Mouse (Mus musculus) C2C12 (cell line): ENCODE data around the gene Spem2.

Experiments used
- CEBPB ChIP-seq: IDR thresholded peaks from one replicate; pipeline ENCODE4 v1.6.1; 2011; ENCODE audit warnings: low read depth, mild to moderate bottlenecking, control low read depth, moderate library complexity
- CTCF ChIP-seq: IDR thresholded peaks from one replicate; pipeline ENCODE4 v1.5.1; 2011; ENCODE audit not compliant: control insufficient read depth, insufficient read depth, insufficient read length
- MAX ChIP-seq: IDR thresholded peaks from one replicate; pipeline ENCODE4 v1.6.1; 2011; ENCODE audit warnings: mild to moderate bottlenecking, control low read depth
- MYOD1 ChIP-seq: IDR thresholded peaks from one replicate; pipeline ENCODE4 v1.6.1; 2011; ENCODE audit warnings: low read depth; ENCODE audit not compliant: control insufficient read depth, insufficient read length
- MYOG ChIP-seq: IDR thresholded peaks from one replicate; pipeline ENCODE4 v1.6.1; 2011; ENCODE audit not compliant: control insufficient read depth, insufficient read length; ENCODE audit errors: extremely low read depth
- USF1 ChIP-seq: IDR thresholded peaks from one replicate; pipeline ENCODE4 v1.6.1; 2011; ENCODE audit warnings: low read depth, mild to moderate bottlenecking, control low read depth, moderate library complexity

- no peak for TF ChIP-seq CTCF
- TF ChIP-seq MAX, result no peak
- TF ChIP-seq USF1, result no peak
- TF ChIP-seq MYOD1, result no peak
- TF ChIP-seq CEBPB, result no peak
- TF ChIP-seq MYOG, result no peak
Measured at GRCm38 (mm10) chr11:69804972-69805909, 13.0 kb downstream of the Spem2 start, which contains the start of gene Tmem102.
